Mouse (Mus musculus): ENCODE results near the gene Degs1. TPM values are rescaled to one million over a fixed set of nuclear protein-coding genes. Genes with fewer than 3 reads are reported as not detected.

Gene Degs1
- polyA plus RNA-seq, 1 experiment from 2014 or later: 111 TPM

DNA sequence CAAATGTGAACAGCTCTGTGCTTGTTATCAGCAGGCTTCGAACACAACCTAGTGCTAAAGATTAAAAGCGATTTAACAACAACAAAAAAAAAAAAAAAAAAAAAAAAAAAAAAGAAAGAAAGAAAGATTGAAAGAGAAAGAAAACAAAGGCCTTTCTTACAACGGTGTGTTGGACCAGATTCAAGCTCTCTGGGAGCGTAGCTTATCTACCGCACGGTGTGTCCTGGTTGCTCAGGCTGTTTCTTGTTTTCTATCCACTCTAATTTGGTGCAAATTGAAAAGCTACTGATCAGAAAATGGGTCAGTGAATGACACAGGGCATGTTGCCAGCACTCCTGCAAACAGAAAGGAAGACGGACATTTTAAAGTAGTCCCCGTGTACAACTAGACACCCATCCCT, 33.3 kb downstream of the Degs1 start:
- Histone ChIP-seq H3K36me3 (no peaks in the 10 kb centered on the region), H3K4me3 (no peak overlapping the region), H3K9me3 (no peaks in the 10 kb centered on the region), H3K9ac (no peak overlapping the region), H3K27me3 (no peaks in the 10 kb centered on the region), H3K4me1 (0 out of 2 replicates have a peak, but pooled peaks cover 6% of the 10 kb centered on the region), H3K27ac (no peak overlapping the region), H3K4me2 (replicated peaks) (no peak overlapping the region)
- WGBS: 82% methylated on average over 8 of the region's 8 CpGs
- ATAC-seq (ENCODE audit: low FRiP score, low read depth): no peak

DNA sequence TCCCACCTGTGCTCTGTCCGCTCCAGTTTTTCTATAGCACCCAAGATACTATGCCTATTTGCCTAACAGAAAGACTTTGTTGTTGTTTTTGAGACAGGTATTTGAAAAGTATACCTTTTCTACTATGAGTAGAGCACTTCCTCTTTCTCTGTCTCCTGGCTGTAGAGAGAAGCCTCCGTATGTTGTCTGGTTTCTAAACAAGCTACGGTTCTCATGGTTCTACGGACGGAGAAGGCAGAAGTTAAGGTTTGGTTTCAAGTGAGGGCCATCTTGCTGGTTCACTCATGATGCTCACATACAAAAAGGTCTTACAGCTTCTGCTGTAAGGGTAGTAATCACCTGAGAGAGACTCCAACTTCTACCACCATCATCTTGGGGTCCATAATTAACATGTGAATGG, 37.6 kb downstream of the Degs1 start:
- H3K4me1 ChIP-seq: no peaks in the 10 kb centered on the region
- H3K9me3 ChIP-seq: no peaks in the 10 kb centered on the region
- H3K36me3 ChIP-seq: no peaks in the 10 kb centered on the region
- no peak overlapping the region for H3K9ac ChIP-seq
- H3K27ac ChIP-seq: no peak overlapping the region
- no peak overlapping the region for H3K4me3 ChIP-seq
- ATAC-seq (ENCODE audit: low FRiP score, low read depth): no peak
- no peak overlapping the region for H3K4me2 ChIP-seq (replicated peaks)
- WGBS: 90% methylated on average over 5 of the region's 5 CpGs
- H3K27me3 ChIP-seq: no peaks in the 10 kb centered on the region

DNA sequence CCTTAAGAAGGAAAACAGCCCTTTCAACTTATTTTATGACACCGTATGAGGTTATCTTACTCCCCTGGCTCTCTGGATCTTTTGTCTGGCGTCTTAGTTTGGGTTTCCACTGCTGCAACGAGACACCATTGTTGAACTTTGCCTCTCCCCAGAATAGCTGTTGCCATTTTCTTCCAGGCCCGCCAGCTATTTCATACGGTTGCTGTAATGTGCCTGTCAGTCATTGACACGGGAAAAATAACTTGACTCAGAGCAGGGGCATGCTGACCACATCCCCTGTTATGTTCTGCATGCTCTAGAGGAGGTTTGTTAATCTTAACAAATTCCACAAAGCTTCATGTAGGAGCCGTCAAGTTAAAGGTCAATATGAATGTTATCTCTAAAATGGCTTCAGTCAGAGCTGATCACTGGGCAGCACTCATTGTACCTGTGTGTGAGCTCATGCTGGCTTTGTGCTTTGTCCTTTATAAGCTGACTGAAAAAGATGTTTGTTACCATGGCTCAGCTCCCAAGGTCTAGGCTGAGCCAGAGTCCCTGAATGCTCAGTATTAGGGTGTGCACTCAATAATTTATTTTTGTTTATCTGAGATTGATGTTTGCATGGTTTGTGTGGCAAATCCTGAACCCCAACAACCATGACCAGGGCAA, 44.4 kb downstream of the Degs1 start:
- Histone ChIP-seq H3K9ac (no peak overlapping the region), H3K27ac (no peak overlapping the region), H3K36me3 (no peaks in the 10 kb centered on the region), H3K4me1 (no peaks in the 10 kb centered on the region), H3K4me2 (replicated peaks) (no peak overlapping the region), H3K9me3 (no peaks in the 10 kb centered on the region), H3K27me3 (no peaks in the 10 kb centered on the region), H3K4me3 (no peak overlapping the region)
- WGBS: 61% methylated on average over 7 of the region's 7 CpGs
- ATAC-seq (ENCODE audit: low FRiP score, low read depth): no peak

DNA sequence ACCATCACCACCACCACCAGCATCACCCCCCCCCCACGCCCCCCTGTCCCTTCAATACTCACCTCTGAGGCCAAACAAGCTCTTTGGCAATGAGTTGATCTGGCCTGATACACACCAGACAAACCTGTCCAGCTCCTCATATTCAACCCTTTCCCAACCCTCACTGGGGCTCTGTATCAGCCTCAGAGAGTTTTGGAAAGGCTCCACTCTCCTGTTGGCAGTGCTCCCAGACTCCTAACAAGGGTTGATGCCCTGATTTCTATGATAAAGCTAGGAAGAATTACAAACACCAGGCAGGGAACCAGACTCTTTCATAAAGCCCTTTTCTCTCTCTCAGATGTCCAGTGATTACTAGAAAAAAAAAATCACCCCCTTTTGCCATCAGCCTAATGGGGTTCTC, 45.2 kb downstream of the Degs1 start:
- H3K4me1 ChIP-seq: no peaks in the 10 kb centered on the region
- no peak overlapping the region for H3K4me3 ChIP-seq
- no peak overlapping the region for H3K9ac ChIP-seq
- H3K4me2 ChIP-seq (replicated peaks): no peak overlapping the region
- no peaks in the 10 kb centered on the region for H3K36me3 ChIP-seq
- WGBS: 89% methylated on average over 1 of the region's 1 CpGs
- no peak for ATAC-seq (ENCODE audit: low FRiP score, low read depth)
- no peaks in the 10 kb centered on the region for H3K9me3 ChIP-seq
- no peaks in the 10 kb centered on the region for H3K27me3 ChIP-seq
- no peak overlapping the region for H3K27ac ChIP-seq

DNA sequence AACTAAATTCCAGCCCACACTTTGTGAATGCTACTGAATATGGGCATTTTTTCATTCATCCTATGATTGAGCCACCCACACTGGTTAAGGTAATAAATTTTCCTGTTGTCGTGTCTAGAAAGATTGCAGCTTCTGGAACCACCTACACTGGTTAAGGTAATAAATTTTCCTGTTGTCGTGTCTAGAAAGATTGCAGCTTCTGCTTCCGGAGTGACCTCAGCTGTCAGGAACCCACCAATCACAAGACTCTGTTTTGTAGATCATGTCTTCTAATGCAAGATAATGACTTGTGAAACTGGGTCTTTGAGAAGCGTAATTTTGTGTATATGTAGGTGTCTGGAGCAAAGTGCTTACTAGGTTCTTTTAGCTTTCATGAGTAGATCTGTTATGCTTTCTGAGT, 47.4 kb downstream of the Degs1 start:
- WGBS: 83% methylated on average over 4 of the region's 4 CpGs
- no peak overlapping the region for H3K4me2 ChIP-seq (replicated peaks)

DNA sequence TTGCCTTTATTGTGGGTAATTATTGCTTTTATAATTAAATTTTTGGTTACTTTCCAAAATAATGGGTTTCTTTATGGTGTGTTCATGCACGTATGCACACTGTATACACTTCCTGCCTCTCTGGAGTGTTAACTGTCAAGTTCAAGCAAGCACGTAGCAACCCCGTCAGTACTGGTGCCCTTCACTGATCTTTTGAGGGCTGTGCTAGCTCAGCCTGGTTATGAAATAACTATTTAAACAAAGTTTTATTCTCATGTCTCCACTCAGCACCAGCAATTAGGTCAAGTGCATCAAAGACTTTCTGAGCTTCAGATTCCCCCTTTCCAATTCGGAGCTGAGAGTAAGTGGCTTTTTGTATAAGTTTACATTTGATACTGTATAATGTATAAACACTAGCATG, 53.2 kb downstream of the Degs1 start:
- Histone ChIP-seq H3K27ac (no peak overlapping the region), H3K4me2 (replicated peaks) (no peak overlapping the region), H3K4me3 (no peak overlapping the region), H3K27me3 (no peaks in the 10 kb centered on the region), H3K4me1 (peaks cover 15% of the 10 kb centered on the region), H3K36me3 (no peaks in the 10 kb centered on the region), H3K9me3 (0 out of 2 replicates have a peak, but pooled peaks cover 10% of the 10 kb centered on the region), H3K9ac (no peak overlapping the region)
- no peak for ATAC-seq (ENCODE audit: low FRiP score, low read depth)
- 71% methylated on average over 4 of the region's 4 CpGs for WGBS

More for the DNA sequence above, 47.4 kb downstream of the Degs1 start:
- no peaks in the 10 kb centered on the region for H3K27me3 ChIP-seq
- no peak overlapping the region for H3K9ac ChIP-seq
- H3K27ac ChIP-seq: no peak overlapping the region
- H3K4me3 ChIP-seq: no peak overlapping the region
- no peak for ATAC-seq (ENCODE audit: low FRiP score, low read depth)
- no peaks in the 10 kb centered on the region for H3K36me3 ChIP-seq
- 0 out of 2 replicates have a peak, but pooled peaks cover 9% of the 10 kb centered on the region for H3K9me3 ChIP-seq
- no peaks in the 10 kb centered on the region for H3K4me1 ChIP-seq

DNA sequence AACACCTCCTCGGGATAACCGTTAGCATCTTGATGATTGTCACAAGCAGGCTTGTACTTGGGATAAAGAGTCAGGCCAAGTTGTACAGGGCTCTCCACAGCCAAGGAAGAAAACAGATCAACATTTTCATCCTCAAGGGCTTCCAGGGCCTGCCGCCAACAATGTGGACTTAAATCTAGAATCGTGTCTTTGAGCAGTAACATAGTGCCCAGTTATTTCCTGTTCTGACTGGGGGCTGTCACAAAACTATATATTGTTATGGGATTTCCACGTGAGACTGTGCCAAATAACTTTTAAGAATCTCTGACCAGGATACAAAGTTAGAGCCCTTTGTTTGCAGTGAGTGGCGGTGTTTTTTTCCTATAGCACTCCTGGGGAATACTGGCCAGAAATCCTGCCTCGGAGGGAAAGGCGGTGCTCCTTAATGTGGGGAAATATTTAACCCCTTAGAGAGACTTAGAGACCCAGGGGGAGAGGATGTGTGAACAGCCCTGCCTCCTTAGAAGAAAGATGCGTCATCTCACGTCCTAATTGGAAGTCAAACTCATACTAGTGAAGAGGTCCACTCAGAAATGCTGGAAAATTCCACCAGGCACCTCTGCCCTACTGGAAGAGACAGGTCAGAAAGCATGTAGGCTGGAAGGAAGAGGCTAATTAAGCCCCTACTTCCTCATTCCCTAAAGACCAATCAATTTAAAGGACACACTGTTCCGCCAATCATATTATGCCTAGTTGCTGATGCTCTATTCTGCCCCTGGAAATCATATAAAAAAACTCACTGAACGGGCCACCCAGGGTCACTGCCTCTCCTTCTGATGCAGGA, 55.3 kb downstream of the Degs1 start:
- Histone ChIP-seq H3K27me3 (no peaks in the 10 kb centered on the region), H3K4me2 (replicated peaks) (no peak overlapping the region; the same call in 1 of the 2 replicates), H3K36me3 (no peaks in the 10 kb centered on the region), H3K27ac (no peak overlapping the region), H3K4me3 (no peak overlapping the region), H3K9ac (no peak overlapping the region), H3K4me1 (peaks cover 15% of the 10 kb centered on the region), H3K9me3 (0 out of 2 replicates have a peak, but pooled peaks cover 10% of the 10 kb centered on the region)
- no peak for ATAC-seq (ENCODE audit: low FRiP score, low read depth)
- 42% methylated on average over 12 of the region's 12 CpGs for WGBS

DNA sequence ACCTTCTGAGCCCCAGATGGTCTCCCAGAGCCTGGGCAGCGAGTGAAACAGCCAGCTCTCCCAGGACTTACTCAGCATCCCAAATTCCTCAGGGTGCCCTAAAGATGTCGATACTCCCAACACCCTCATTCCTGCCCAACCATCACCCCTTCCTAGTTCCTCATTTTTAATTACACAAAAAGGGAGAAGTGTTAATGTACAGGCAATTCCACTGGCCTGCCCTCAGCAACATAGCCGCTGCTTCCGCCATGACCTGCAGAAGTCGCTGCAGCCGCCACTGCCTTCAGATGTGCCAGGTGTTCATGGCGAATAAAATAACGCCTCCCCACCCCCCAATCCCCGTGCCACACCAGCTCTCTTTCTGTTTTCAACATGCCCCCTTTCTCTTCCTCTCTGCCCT, 56.3 kb downstream of the Degs1 start:
- no peaks in the 10 kb centered on the region for H3K27me3 ChIP-seq
- no peak overlapping the region for H3K4me2 ChIP-seq (replicated peaks)
- H3K9me3 ChIP-seq: 0 out of 2 replicates have a peak, but pooled peaks cover 10% of the 10 kb centered on the region
- 85% methylated on average over 9 of the region's 9 CpGs for WGBS
- ATAC-seq (ENCODE audit: low FRiP score, low read depth): no peak
- peaks cover 15% of the 10 kb centered on the region for H3K4me1 ChIP-seq
- no peak overlapping the region for H3K9ac ChIP-seq
- H3K36me3 ChIP-seq: no peaks in the 10 kb centered on the region
- no peak overlapping the region for H3K4me3 ChIP-seq
- no peak overlapping the region for H3K27ac ChIP-seq

Other genes with a start within 250 kb of the Degs1 start
- 165 and 173 TPM in 2 replicates for gene Srp9, start 158.1 kb downstream of the Degs1 start, polyA plus RNA-seq (2015; fragmentation: Nextera tagmentation; extraction: Ambion mirVana)
- gene Vmn1r1, start 118.3 kb downstream of the Degs1 start, polyA plus RNA-seq (2015; fragmentation: Nextera tagmentation; extraction: Ambion mirVana): not detected in 2 replicates
- 19.6 TPM in 2 replicates for gene Fbxo28, start 58.8 kb upstream of the Degs1 start, polyA plus RNA-seq (2015; fragmentation: Nextera tagmentation; extraction: Ambion mirVana)
- 25.0 and 25.1 TPM in 2 replicates for gene Trp53bp2, start 126.4 kb upstream of the Degs1 start, polyA plus RNA-seq (2015; fragmentation: Nextera tagmentation; extraction: Ambion mirVana)
- gene Capn2, start 234.8 kb upstream of the Degs1 start, polyA plus RNA-seq (2015; fragmentation: Nextera tagmentation; extraction: Ambion mirVana): 138 and 148 TPM in 2 replicates